Mouse (Mus musculus) heart, postnatal 10 days (tissue): Measurements from ENCODE around the gene Romo1. TPM values are rescaled to one million over a fixed set of nuclear protein-coding genes. Genes with fewer than 3 reads are reported as not detected.
A peak's percentile ranks its signal among the peaks of the same experiment; 100 is the strongest.
"Not testable (repeated sequence)": the region's sequence is repeated elsewhere in the genome, so short reads cannot be mapped to it uniquely, and the experiment has no call there.

ENCODE experiments used
- DNase-seq, 2 experiments: peaks; one replicate each; pipeline ENCODE4 v3.0.0; 2021
- intact Hi-C: fragments of 180-260 bp; cut with DNase I; formaldehyde crosslinking; loops from one replicate; pipeline ENCODE4 v1.15.1; 2025
- total RNA-seq, 2 experiments: library from RNA; stranded (reverse); gene quantifications; 2 replicates each; pipeline ENCODE4 v1.2.3; 2021

The Romo1 gene
- 100 to 1,000 TPM; 316 to 323 TPM for total RNA-seq

- peak; percentile 94 to 96 for DNase-seq
- intact Hi-C loops, result loop anchor here (2.0 kb wide), 1 partner anchor 181 kb away; no protein-coding TSS in a partner anchor
Measured at GRCm38 (mm10) chr2:156143953-156144724, at the start of gene Romo1, which contains the start of gene Nfs1. TSS of gene Romo1 (plus strand) at chr2:156144039. TSS of gene Nfs1 (minus strand) at chr2:156144186.

- intact Hi-C loops, result loop anchor here (2.0 kb wide), 1 partner anchor 46 kb away; the partner anchor contains the start of gene Spag4
- DNase-seq, result peak; percentile 8 to 25
Measured at GRCm38 (mm10) chr2:156110627-156111357, 33.0 kb upstream of the Romo1 start.

- peak; percentile 94 to 96 for DNase-seq
- intact Hi-C loops, result loop anchor here (2.0 kb wide), 1 partner anchor 47 kb away; the partner anchor contains the start of gene Spag4
Measured at GRCm38 (mm10) chr2:156111358-156112079, 32.3 kb upstream of the Romo1 start, which contains the start of the genes Cpne1 and Rbm12. TSS of gene Cpne1 (minus strand) at chr2:156111965. TSS of gene Rbm12 (minus strand) at chr2:156111978.

GRCm38 (mm10) chr2:156112080-156112423 is 31.8 kb upstream of the Romo1 start:
- intact Hi-C loops, DNase-seq: not testable (repeated sequence)

GRCm38 (mm10) chr2:156119566-156119965 is 24.3 kb upstream of the Romo1 start:
- intact Hi-C loops, result no loop called here
- no peak for DNase-seq

- intact Hi-C loops, result no loop called here
- no peak for DNase-seq
Measured at GRCm38 (mm10) chr2:156123731-156124130, 20.1 kb upstream of the Romo1 start.

- no peak for DNase-seq
- intact Hi-C loops, result no loop called here
Measured at GRCm38 (mm10) chr2:156126992-156127391, 16.8 kb upstream of the Romo1 start, which contains the start of gene Gm28036. TSS of gene Gm28036 (minus strand) at chr2:156127092.

- intact Hi-C loops, result no loop called here
- DNase-seq, result no peak
Measured at GRCm38 (mm10) chr2:156134161-156134560, 9.7 kb upstream of the Romo1 start.

GRCm38 (mm10) chr2:156135695-156136094 is 8.1 kb upstream of the Romo1 start:
- DNase-seq, result no peak
- intact Hi-C loops, result no loop called here

GRCm38 (mm10) chr2:156142820-156143219 is 1.0 kb upstream of the Romo1 start:
- no peak for DNase-seq
- intact Hi-C loops, result loop anchor here (2.0 kb wide), 1 partner anchor 180 kb away; no protein-coding TSS in a partner anchor

GRCm38 (mm10) chr2:156143367-156143766 is 472 bp upstream of the Romo1 start:
- intact Hi-C loops, result loop anchor here (2.0 kb wide), 1 partner anchor 181 kb away; no protein-coding TSS in a partner anchor
- no peak for DNase-seq

GRCm38 (mm10) chr2:156145486-156146130 is 1.8 kb downstream of the Romo1 start:
- DNase-seq, result no peak
- intact Hi-C loops, result loop anchor here (2.0 kb wide), 1 partner anchor 19 kb away; no protein-coding TSS in a partner anchor

GRCm38 (mm10) chr2:156146272-156146989 is 2.6 kb downstream of the Romo1 start:
- intact Hi-C loops, result loop anchor here (2.0 kb wide), 1 partner anchor 18 kb away; no protein-coding TSS in a partner anchor
- DNase-seq, result no peak

GRCm38 (mm10) chr2:156147316-156147915 is 3.6 kb downstream of the Romo1 start:
- DNase-seq, result no peak
- intact Hi-C loops, result loop anchor here (2.0 kb wide), 1 partner anchor 17 kb away; no protein-coding TSS in a partner anchor

- intact Hi-C loops, result no loop called here
- DNase-seq, result no peak
Measured at GRCm38 (mm10) chr2:156151538-156151937, 7.7 kb downstream of the Romo1 start.

- intact Hi-C loops, result loop anchor here (2.0 kb wide), 1 partner anchor 19 kb away; no protein-coding TSS in a partner anchor
- no peak for DNase-seq
Measured at GRCm38 (mm10) chr2:156165478-156165877, 21.6 kb downstream of the Romo1 start.

GRCm38 (mm10) chr2:156166557-156166956 is 22.7 kb downstream of the Romo1 start:
- DNase-seq, result no peak
- intact Hi-C loops, result no loop called here

- intact Hi-C loops, result loop anchor here (2.0 kb wide), 1 partner anchor 16 kb away; no protein-coding TSS in a partner anchor
- DNase-seq, result no peak
Measured at GRCm38 (mm10) chr2:156177079-156177478, 33.2 kb downstream of the Romo1 start.

GRCm38 (mm10) chr2:156177651-156178050 is 33.8 kb downstream of the Romo1 start:
- intact Hi-C loops, result loop anchor here (2.0 kb wide), 1 partner anchor 17 kb away; no protein-coding TSS in a partner anchor
- no peak for DNase-seq
